Mouse (Mus musculus): ENCODE data around the gene Hk3. TPM values are rescaled to one million over a fixed set of nuclear protein-coding genes. Genes with fewer than 3 reads are reported as not detected.

Gene Hk3
- total RNA-seq (2021) = under 1 TPM; 0.23 to 0.25 TPM
- long read RNA-seq, experiment 1 = 0 reads
- long read RNA-seq, experiment 2 = 0 reads

- no peak for TF ChIP-seq CTCF (IDR thresholded peaks at IDR 0.05)
- Histone ChIP-seq H3K4me3 (peak within 1 kb of the TSS; percentile 30), H3K27ac (no peak within 1 kb of the TSS)
- intact Hi-C loops (cut with DNase I) = no loop called here
- no peak for DNase-seq
Observed at GRCm38 (mm10) chr13:55021194-55021779, at the start of gene Hk3. TSS of gene Hk3 (minus strand) at chr13:55021385.

GRCm38 (mm10) chr13:55069719-55070118, 48.5 kb upstream of the Hk3 start:
- no peak overlapping the region for H3K27ac ChIP-seq
- H3K4me3 ChIP-seq = no peak overlapping the region
- intact Hi-C loops (cut with DNase I) = loop anchor here (2.0 kb wide), 1 partner anchor 271 kb away; no protein-coding TSS in a partner anchor
- DNase-seq = no peak
- TF ChIP-seq CTCF (IDR thresholded peaks at IDR 0.05) = no peak

- intact Hi-C loops (cut with DNase I) = no loop called here
- Histone ChIP-seq H3K4me3 (no peak overlapping the region), H3K27ac (no peak overlapping the region)
- no peak for TF ChIP-seq CTCF (IDR thresholded peaks at IDR 0.05)
- DNase-seq = no peak
Observed at GRCm38 (mm10) chr13:55063276-55063675, 42.1 kb upstream of the Hk3 start.

GRCm38 (mm10) chr13:55058042-55058441, 36.9 kb upstream of the Hk3 start:
- TF ChIP-seq CTCF (IDR thresholded peaks at IDR 0.05) = peak; percentile 57
- no peak overlapping the region for H3K4me3 ChIP-seq
- intact Hi-C loops (cut with DNase I) = no loop called here
- no peak overlapping the region for H3K27ac ChIP-seq
- DNase-seq = peak; percentile 20

GRCm38 (mm10) chr13:55047706-55048105, 26.5 kb upstream of the Hk3 start:
- no peak for TF ChIP-seq CTCF (IDR thresholded peaks at IDR 0.05)
- no peak overlapping the region for H3K27ac ChIP-seq
- no peak overlapping the region for H3K4me3 ChIP-seq
- no peak for DNase-seq
- intact Hi-C loops (cut with DNase I) = no loop called here

GRCm38 (mm10) chr13:55040016-55040415, 18.8 kb upstream of the Hk3 start:
- intact Hi-C loops (cut with DNase I) = no loop called here
- DNase-seq = no peak
- Histone ChIP-seq H3K4me3 (no peak overlapping the region), H3K27ac (no peak overlapping the region)
- no peak for TF ChIP-seq CTCF (IDR thresholded peaks at IDR 0.05)

- intact Hi-C loops (cut with DNase I) = no loop called here
- no peak for TF ChIP-seq CTCF (IDR thresholded peaks at IDR 0.05)
- DNase-seq = no peak
- H3K4me3 ChIP-seq = no peak overlapping the region
- H3K27ac ChIP-seq = no peak overlapping the region
Observed at GRCm38 (mm10) chr13:55024215-55024614, 3.0 kb upstream of the Hk3 start.

GRCm38 (mm10) chr13:55022715-55023114, 1.5 kb upstream of the Hk3 start:
- DNase-seq = no peak
- no peak for TF ChIP-seq CTCF (IDR thresholded peaks at IDR 0.05)
- intact Hi-C loops (cut with DNase I) = no loop called here
- Histone ChIP-seq H3K4me3 (peak overlapping the region; percentile 23; the same call in 1 of the 2 replicates), H3K27ac (0 out of 2 replicates have a peak overlapping the region, but pooled peaks have one; percentile 12)

GRCm38 (mm10) chr13:55022256-55022655, 1.1 kb upstream of the Hk3 start:
- peak overlapping the region; percentile 23; the same call in 1 of the 2 replicates for H3K4me3 ChIP-seq
- TF ChIP-seq CTCF (IDR thresholded peaks at IDR 0.05) = no peak
- intact Hi-C loops (cut with DNase I) = no loop called here

GRCm38 (mm10) chr13:55020051-55020450, 1.1 kb downstream of the Hk3 start:
- no peak for TF ChIP-seq CTCF (IDR thresholded peaks at IDR 0.05)
- H3K4me3 ChIP-seq = no peak overlapping the region
- DNase-seq = no peak
- intact Hi-C loops (cut with DNase I) = no loop called here
- no peak overlapping the region for H3K27ac ChIP-seq

More at GRCm38 (mm10) chr13:55022256-55022655, 1.1 kb upstream of the Hk3 start:
- DNase-seq = no peak
- H3K27ac ChIP-seq = 0 out of 2 replicates have a peak overlapping the region, but pooled peaks have one; percentile 12

- no peak overlapping the region for H3K27ac ChIP-seq
- no peak for DNase-seq
- intact Hi-C loops (cut with DNase I) = no loop called here
- H3K4me3 ChIP-seq = no peak overlapping the region
- no peak for TF ChIP-seq CTCF (IDR thresholded peaks at IDR 0.05)
Observed at GRCm38 (mm10) chr13:55019181-55019580, 2.0 kb downstream of the Hk3 start.

GRCm38 (mm10) chr13:55018700-55019099, 2.5 kb downstream of the Hk3 start:
- no peak overlapping the region for H3K4me3 ChIP-seq
- no peak for DNase-seq
- TF ChIP-seq CTCF (IDR thresholded peaks at IDR 0.05) = no peak
- no peak overlapping the region for H3K27ac ChIP-seq
- intact Hi-C loops (cut with DNase I) = no loop called here

GRCm38 (mm10) chr13:55017898-55018599, 3.1 kb downstream of the Hk3 start:
- H3K4me3 ChIP-seq = no peak overlapping the region
- intact Hi-C loops (cut with DNase I) = no loop called here
- TF ChIP-seq CTCF (IDR thresholded peaks at IDR 0.05) = no peak

More at GRCm38 (mm10) chr13:55017898-55018599, 3.1 kb downstream of the Hk3 start:
- DNase-seq = no peak
- no peak overlapping the region for H3K27ac ChIP-seq

Measured in gastrocnemius, adult 2 months (tissue).